Mouse (Mus musculus) hindbrain, embryonic 11.5 days (tissue): Measurements from ENCODE around the gene Trhde. TPM values are rescaled to one million over a fixed set of nuclear protein-coding genes. Genes with fewer than 3 reads are reported as not detected.

ENCODE experiments used
- ATAC-seq: fragments of 200-750 bp; cut with Nextera tagmentation; 2 replicates; pipeline ENCODE4 v1.8.0; 2017; ENCODE audit warnings: mild to moderate bottlenecking, moderate TSS enrichment, moderate library complexity; ENCODE audit not compliant: low FRiP score
- DNase-seq: peaks from one replicate; pipeline ENCODE4 v3.0.0-alpha.2; 2015; ENCODE audit warnings: low spot score
- H3K27ac ChIP-seq: fragments of 300-500 bp; sonication (generic); 2 replicates; pipeline ENCODE4 v1.5.1; 2014; ENCODE audit warnings: mild to moderate bottlenecking, low read depth, low read length
- H3K27me3 ChIP-seq: fragments of 300-500 bp; sonication (generic); 2 replicates; pipeline ENCODE4 v1.6.1; 2014; ENCODE audit warnings: mild to moderate bottlenecking, low read length, moderate library complexity, mixed read lengths; ENCODE audit not compliant: control insufficient read depth, insufficient read depth
- H3K36me3 ChIP-seq: fragments of 300-500 bp; sonication (generic); 2 replicates; pipeline ENCODE4 v1.6.1; 2014; ENCODE audit warnings: mild to moderate bottlenecking, low read length, moderate library complexity, mixed read lengths; ENCODE audit not compliant: control insufficient read depth, insufficient read depth
- H3K4me1 ChIP-seq: fragments of 300-500 bp; sonication (generic); replicated peaks from 2 replicates; pipeline ENCODE4 v1.6.1; 2014; ENCODE audit warnings: low read length, mixed read lengths; ENCODE audit not compliant: control insufficient read depth, insufficient read depth
- H3K4me2 ChIP-seq: fragments of 300-500 bp; sonication (generic); replicated peaks from 2 replicates; pipeline ENCODE4 v1.6.1; 2014; ENCODE audit warnings: mild to moderate bottlenecking, low read depth, low read length
- H3K4me3 ChIP-seq: fragments of 300-500 bp; sonication (generic); 2 replicates; pipeline ENCODE4 v1.5.1; 2014; ENCODE audit warnings: low read depth, low read length
- H3K9ac ChIP-seq: fragments of 300-500 bp; sonication (generic); 2 replicates; pipeline ENCODE4 v1.6.1; 2014; ENCODE audit warnings: low read depth, low read length
- H3K9me3 ChIP-seq: fragments of 300-500 bp; sonication (generic); 2 replicates; pipeline ENCODE4 v1.6.1; 2016; ENCODE audit warnings: low read length; ENCODE audit not compliant: control insufficient read depth
- WGBS: fragments of 180-500 bp; shearing (Covaris S2); extraction: QIAGEN DNeasy Blood & Tissue Kit; methylation state at CpG from one replicate; pipeline ENCODE4 v1.1.7; 2014; 5-methylcytosine and 5-hydroxymethylcytosine counted together
- polyA plus RNA-seq: library from polyadenylated mRNA; unstranded; fragments of >200 nt; fragmentation: Nextera tagmentation; extraction: Ambion mirVana; gene quantifications from 2 replicates; pipeline ENCODE4 v1.2.1, GENCODE M21; 2014

Gene Trhde
- polyA plus RNA-seq, 1 experiment from 2014 or later, result 1.3 TPM

- Histone ChIP-seq H3K4me2 (no peak overlapping the region), H3K27me3 (no peaks in the 10 kb centered on the region), H3K4me1 (no peaks in the 10 kb centered on the region), H3K9me3 (no peaks in the 10 kb centered on the region), H3K36me3 (no peaks in the 10 kb centered on the region), H3K27ac (no peak overlapping the region), H3K4me3 (no peak overlapping the region), H3K9ac (no peak overlapping the region)
- WGBS, result 72% methylated on average over 6 of the region's 6 CpGs
- no peak for DNase-seq
- no peak for ATAC-seq
Observed at GRCm38 (mm10) chr10:114671791-114672415, 130.2 kb downstream of the Trhde start.

GRCm38 (mm10) chr10:114593046-114593445 is 209.1 kb downstream of the Trhde start:
- ATAC-seq (no peak), DNase-seq (no peak)
- Histone ChIP-seq H3K9me3 (no peaks in the 10 kb centered on the region), H3K4me2 (no peak overlapping the region), H3K9ac (no peak overlapping the region), H3K27me3 (no peaks in the 10 kb centered on the region), H3K4me1 (no peaks in the 10 kb centered on the region), H3K4me3 (no peak overlapping the region), H3K27ac (no peak overlapping the region), H3K36me3 (no peaks in the 10 kb centered on the region)
- whole genome bisulfite sequencing, result 96% methylated on average over 3 of the region's 3 CpGs

- Histone ChIP-seq H3K4me2 (no peak overlapping the region), H3K9ac (no peak overlapping the region), H3K4me1 (no peaks in the 10 kb centered on the region), H3K27ac (no peak overlapping the region), H3K27me3 (no peaks in the 10 kb centered on the region), H3K4me3 (no peak overlapping the region), H3K9me3 (no peaks in the 10 kb centered on the region), H3K36me3 (no peaks in the 10 kb centered on the region)
- 86% methylated on average over 2 of the region's 2 CpGs for WGBS
- ATAC-seq (no peak), DNase-seq (no peak)
Observed at GRCm38 (mm10) chr10:114578926-114579325, 223.2 kb downstream of the Trhde start.

- Histone ChIP-seq H3K9ac (no peak overlapping the region), H3K36me3 (no peaks in the 10 kb centered on the region), H3K9me3 (no peaks in the 10 kb centered on the region), H3K27ac (no peak overlapping the region), H3K27me3 (no peaks in the 10 kb centered on the region), H3K4me1 (no peaks in the 10 kb centered on the region), H3K4me2 (no peak overlapping the region), H3K4me3 (no peak overlapping the region)
- no peak for ATAC-seq
- WGBS, result 86% methylated on average over 1 of the region's 1 CpGs
- no peak for DNase-seq
Observed at GRCm38 (mm10) chr10:114567891-114568290, 234.2 kb downstream of the Trhde start.

- no peaks in the 10 kb centered on the region for H3K27me3 ChIP-seq
- no peak overlapping the region for H3K4me2 ChIP-seq
- H3K36me3 ChIP-seq, result no peaks in the 10 kb centered on the region
- DNase-seq (no peak), ATAC-seq (no peak)
- H3K4me1 ChIP-seq, result no peaks in the 10 kb centered on the region
- H3K27ac ChIP-seq, result no peak overlapping the region
- H3K4me3 ChIP-seq, result no peak overlapping the region
- H3K9ac ChIP-seq, result no peak overlapping the region
- WGBS, result 87% methylated on average over 1 of the region's 1 CpGs
- no peaks in the 10 kb centered on the region for H3K9me3 ChIP-seq
Observed at GRCm38 (mm10) chr10:114509186-114509585, 292.9 kb downstream of the Trhde start.

GRCm38 (mm10) chr10:114488806-114489205 is 313.3 kb downstream of the Trhde start:
- no peak for ATAC-seq
- WGBS, result 82% methylated on average over 4 of the region's 4 CpGs
- Histone ChIP-seq H3K9ac (no peak overlapping the region), H3K27me3 (no peaks in the 10 kb centered on the region), H3K36me3 (no peaks in the 10 kb centered on the region), H3K4me3 (no peak overlapping the region), H3K4me2 (no peak overlapping the region), H3K4me1 (no peaks in the 10 kb centered on the region), H3K9me3 (no peaks in the 10 kb centered on the region), H3K27ac (no peak overlapping the region)
- DNase-seq, result no peak

- H3K9me3 ChIP-seq, result no peaks in the 10 kb centered on the region
- H3K4me1 ChIP-seq, result no peaks in the 10 kb centered on the region
- H3K27ac ChIP-seq, result no peak overlapping the region
- no peak overlapping the region for H3K4me2 ChIP-seq
- DNase-seq (no peak), ATAC-seq (0 out of 2 replicates have a peak, but pooled peaks have one; percentile 14)
- no peaks in the 10 kb centered on the region for H3K36me3 ChIP-seq
- 78% methylated on average over 3 of the region's 3 CpGs for WGBS
- H3K9ac ChIP-seq, result no peak overlapping the region
- no peaks in the 10 kb centered on the region for H3K27me3 ChIP-seq
- H3K4me3 ChIP-seq, result no peak overlapping the region
Observed at GRCm38 (mm10) chr10:114455591-114455990, 346.5 kb downstream of the Trhde start.

- Histone ChIP-seq H3K4me3 (no peak overlapping the region), H3K27me3 (no peaks in the 10 kb centered on the region), H3K9me3 (no peaks in the 10 kb centered on the region), H3K27ac (no peak overlapping the region), H3K36me3 (no peaks in the 10 kb centered on the region), H3K4me1 (no peaks in the 10 kb centered on the region), H3K9ac (no peak overlapping the region), H3K4me2 (no peak overlapping the region)
- DNase-seq, result no peak
- WGBS, result 86% methylated on average over 6 of the region's 6 CpGs
- ATAC-seq, result no peak
Observed at GRCm38 (mm10) chr10:114448116-114448515, 354.0 kb downstream of the Trhde start.

GRCm38 (mm10) chr10:114418956-114419530 is 383.1 kb downstream of the Trhde start:
- Histone ChIP-seq H3K9ac (no peak overlapping the region), H3K27ac (no peak overlapping the region), H3K9me3 (no peaks in the 10 kb centered on the region), H3K4me2 (no peak overlapping the region), H3K4me3 (no peak overlapping the region), H3K4me1 (no peaks in the 10 kb centered on the region), H3K36me3 (no peaks in the 10 kb centered on the region), H3K27me3 (no peaks in the 10 kb centered on the region)
- WGBS, result 77% methylated on average over 3 of the region's 3 CpGs
- DNase-seq (no peak), ATAC-seq (no peak)
